Mouse (Mus musculus) c-Kit-positive CD71-negative TER-119-negative erythroid progenitor cells, embryonic 14.5 days (primary cell): Measurements from ENCODE around the gene Ccdc78.
"Not testable (repeated sequence)": the region's sequence is repeated elsewhere in the genome, so short reads cannot be mapped to it uniquely, and the experiment has no call there.

Experiments used
- DNase-seq: peaks from one replicate; pipeline ENCODE4 v3.0.0-alpha.2; 2013; ENCODE audit warnings: low read depth

The Ccdc78 gene

GRCm38 (mm10) chr17:25786280-25786679, at the start of gene Ccdc78:
Gene Ccdc78, plus strand, starts transcription at chr17:25786580.
- no peak for DNase-seq

GRCm38 (mm10) chr17:25738861-25739260, 47.5 kb upstream of the Ccdc78 start:
- no peak for DNase-seq

- DNase-seq, result not testable (repeated sequence)
Observed at GRCm38 (mm10) chr17:25741471-25741870, 44.9 kb upstream of the Ccdc78 start.

GRCm38 (mm10) chr17:25743831-25744230, 42.5 kb upstream of the Ccdc78 start:
- DNase-seq, result no peak

- no peak for DNase-seq
Observed at GRCm38 (mm10) chr17:25744311-25744710, 42.1 kb upstream of the Ccdc78 start.

- no peak for DNase-seq
Observed at GRCm38 (mm10) chr17:25748238-25748637, 38.1 kb upstream of the Ccdc78 start.

- no peak for DNase-seq
Observed at GRCm38 (mm10) chr17:25749314-25749713, 37.1 kb upstream of the Ccdc78 start.

GRCm38 (mm10) chr17:25751446-25751845, 34.9 kb upstream of the Ccdc78 start:
- DNase-seq, result no peak

GRCm38 (mm10) chr17:25754241-25754640, 32.1 kb upstream of the Ccdc78 start, which contains the start of gene Msln:
Gene Msln, minus strand, starts transcription at chr17:25754378.
- DNase-seq, result no peak

GRCm38 (mm10) chr17:25755086-25755485, 31.3 kb upstream of the Ccdc78 start:
- DNase-seq, result no peak

- DNase-seq, result no peak
Observed at GRCm38 (mm10) chr17:25755627-25756377, 30.6 kb upstream of the Ccdc78 start.

GRCm38 (mm10) chr17:25756378-25757242, 29.8 kb upstream of the Ccdc78 start:
- no peak for DNase-seq

GRCm38 (mm10) chr17:25757691-25758090, 28.7 kb upstream of the Ccdc78 start:
- no peak for DNase-seq

- no peak for DNase-seq
Observed at GRCm38 (mm10) chr17:25760148-25760547, 26.2 kb upstream of the Ccdc78 start.

GRCm38 (mm10) chr17:25761561-25761970, 24.8 kb upstream of the Ccdc78 start:
- DNase-seq, result no peak

GRCm38 (mm10) chr17:25762591-25762990, 23.8 kb upstream of the Ccdc78 start:
- no peak for DNase-seq

GRCm38 (mm10) chr17:25765886-25766285, 20.5 kb upstream of the Ccdc78 start:
- DNase-seq, result no peak

- DNase-seq, result no peak
Observed at GRCm38 (mm10) chr17:25769331-25769730, 17.0 kb upstream of the Ccdc78 start.

- DNase-seq, result peak; percentile 98
Observed at GRCm38 (mm10) chr17:25773549-25774120, 12.7 kb upstream of the Ccdc78 start, which contains the start of gene Narfl. Gene Narfl, plus strand, starts transcription at chr17:25773776.

- DNase-seq, result no peak
Observed at GRCm38 (mm10) chr17:25775318-25776062, 10.9 kb upstream of the Ccdc78 start.

- DNase-seq, result no peak
Observed at GRCm38 (mm10) chr17:25777948-25778347, 8.4 kb upstream of the Ccdc78 start.

GRCm38 (mm10) chr17:25781339-25781738, 5.0 kb upstream of the Ccdc78 start:
- DNase-seq, result no peak
